Mouse (Mus musculus) CH12.LX (cell line): ENCODE data around the gene Itgav. TPM values are rescaled to one million over a fixed set of nuclear protein-coding genes. Genes with fewer than 3 reads are reported as not detected.

Experiments
- DNase-seq: peaks from one replicate; pipeline ENCODE4 v3.0.0-alpha.2; 2013; ENCODE audit errors: extremely low read depth
- H3K27ac ChIP-seq: 2 replicates; pipeline ENCODE4 v1.5.1; 2012; ENCODE audit warnings: low read depth, mild to moderate bottlenecking, control low read depth, moderate library complexity; ENCODE audit not compliant: insufficient read depth
- H3K27me3 ChIP-seq: replicated peaks from 2 replicates; pipeline ENCODE3; 2012; ENCODE audit warnings: inconsistent platforms
- H3K36me3 ChIP-seq, 2 experiments: replicated peaks in 1 of 2; 2 replicates each; pipeline versions ENCODE3 to v1.6.1; 2012; ENCODE audit warnings: inconsistent platforms in 1 of 2, low read length in 1 of 2, mild to moderate bottlenecking in 1 of 2, mixed read lengths in 1 of 2, moderate library complexity in 1 of 2; ENCODE audit not compliant: control insufficient read depth in 1 of 2, insufficient read depth in 1 of 2
- H3K4me1 ChIP-seq, 2 experiments: 2 replicates each; pipeline ENCODE4 v1.6.1; 2012; ENCODE audit warnings: inconsistent platforms in 1 of 2, moderate library complexity in 1 of 2; ENCODE audit not compliant: insufficient read depth in 2 of 2, control insufficient read depth in 1 of 2
- H3K4me2 ChIP-seq: 2 replicates; pipeline ENCODE4 v1.6.1; 2012; ENCODE audit warnings: low read depth, mild to moderate bottlenecking, control low read depth; ENCODE audit not compliant: poor library complexity, insufficient read depth, severe bottlenecking
- H3K4me3 ChIP-seq, 3 experiments: fragments of 150-350 bp in 1 of 3; sonication (generic) in 1 of 3; replicated peaks in 1 of 3; 2 replicates each; pipeline versions ENCODE3 to v1.5.1; 2011 to 2012; ENCODE audit warnings: low read depth in 2 of 3, low read length in 2 of 3, mild to moderate bottlenecking in 2 of 3, moderate library complexity in 2 of 3, control low read depth in 1 of 3, improper control_type of control experiment in 1 of 3, inconsistent platforms in 1 of 3, mixed read lengths in 1 of 3; ENCODE audit not compliant: poor library complexity in 1 of 3
- H3K79me2 ChIP-seq: replicated peaks from 2 replicates; pipeline ENCODE4 v1.6.1; 2012; ENCODE audit warnings: mild to moderate bottlenecking, moderate library complexity; ENCODE audit not compliant: control insufficient read depth, poor library complexity, insufficient read depth, severe bottlenecking; ENCODE audit errors: extremely low read depth
- H3K9ac ChIP-seq: 2 replicates; pipeline ENCODE4 v1.6.1; 2012; ENCODE audit warnings: low read depth, mild to moderate bottlenecking, control low read depth, moderate library complexity; ENCODE audit not compliant: insufficient read depth
- H3K9me3 ChIP-seq: replicated peaks from 2 replicates; pipeline ENCODE3; 2012; ENCODE audit warnings: low read length, inconsistent platforms, mixed read lengths
- CHD1 ChIP-seq: IDR thresholded peaks from 2 replicates; pipeline ENCODE4 v1.6.1; 2012; ENCODE audit warnings: low read depth, low read length, improper control_type of control experiment, inconsistent platforms
- CHD2 ChIP-seq: IDR thresholded peaks from 2 replicates; pipeline ENCODE4 v1.6.1; 2011; ENCODE audit warnings: low read length, improper control_type of control experiment
- EP300 ChIP-seq: IDR thresholded peaks from 2 replicates; pipeline ENCODE4 v1.6.1; 2011; ENCODE audit warnings: low read length, improper control_type of control experiment
- KAT2A ChIP-seq: IDR thresholded peaks from 2 replicates; pipeline ENCODE4 v1.6.1; 2012; ENCODE audit warnings: low read length, improper control_type of control experiment, inconsistent platforms; ENCODE audit not compliant: insufficient replicate concordance
- MAFK ChIP-seq: IDR thresholded peaks from 2 replicates; pipeline ENCODE4 v1.6.1; 2011; ENCODE audit warnings: low read length, improper control_type of control experiment; ENCODE audit not compliant: insufficient replicate concordance
- MAX ChIP-seq: IDR thresholded peaks from 2 replicates; pipeline ENCODE4 v1.6.1; 2011; ENCODE audit warnings: low read length, improper control_type of control experiment
- MYC ChIP-seq: IDR thresholded peaks from 2 replicates; pipeline ENCODE4 v1.6.1; 2011; ENCODE audit warnings: low read depth, mild to moderate bottlenecking, improper control_type of control experiment, low read length
- NELFE ChIP-seq: IDR thresholded peaks from 2 replicates; pipeline ENCODE4 v1.6.1; 2011; ENCODE audit warnings: low read depth, low read length, improper control_type of control experiment
- SIN3A ChIP-seq: IDR thresholded peaks from 2 replicates; pipeline ENCODE4 v1.6.1; 2012; ENCODE audit warnings: low read length, improper control_type of control experiment, inconsistent platforms
- SMC3 ChIP-seq: IDR thresholded peaks from 2 replicates; pipeline ENCODE4 v1.6.1; 2011; ENCODE audit warnings: low read depth, low read length, improper control_type of control experiment
- TCF12 ChIP-seq: IDR thresholded peaks from 2 replicates; pipeline ENCODE4 v1.6.1; 2014; ENCODE audit warnings: low read depth, mild to moderate bottlenecking, inconsistent platforms, low read length, improper control_type of control experiment
- UBTF ChIP-seq: IDR thresholded peaks from 2 replicates; pipeline ENCODE4 v1.6.1; 2012; ENCODE audit warnings: low read depth, mild to moderate bottlenecking, inconsistent platforms, low read length, improper control_type of control experiment, moderate library complexity
- USF2 ChIP-seq: conservative IDR thresholded peaks from 2 replicates; pipeline ENCODE4 v1.6.1; 2011; ENCODE audit warnings: low read depth, low read length, improper control_type of control experiment
- dilution Hi-C: fragments of 300-500 bp; cut with MboI; formaldehyde crosslinking; loops from 2 replicates; pipeline ENCODE4 v1.14.3; 2020; ENCODE audit warnings: low sequenced_read_pairs; ENCODE audit not compliant: extremely low pct_unique_long_range_greater_than_20kb, extremely low pct_ligation_motif_present
- in situ Hi-C: fragments of 300-500 bp; cut with MboI; formaldehyde crosslinking; loops from 3 replicates; pipeline ENCODE4 v1.14.3; 2019; ENCODE audit warnings: low sequenced_read_pairs, low pct_ligation_motif_present, low pct_unique_long_range_greater_than_20kb, mixed read lengths
- polyA plus RNA-seq: library from polyadenylated mRNA; unstranded; fragments of >175 nt; gene quantifications from 2 replicates; pipeline ENCODE4 v1.2.1, GENCODE M21; 2012; ENCODE audit warnings: low read depth; ENCODE audit not compliant: insufficient read length
- total RNA-seq, 2 experiments: library from RNA; depleted of rRNA; stranded (reverse); fragments of 300-350 nt in 1 of 2; fragments of >200 nt in 1 of 2; gene quantifications; 2 replicates each; pipeline ENCODE4 v1.2.3; 2012 to 2014

The Itgav gene
- total and polyA plus RNA-seq, 3 experiments: 16.2 to 28.2 (median 25.5) TPM

GRCm38 (mm10) chr2:83682282-83682681, 41.9 kb upstream of the Itgav start:
- no peak for DNase-seq
- H3K9me3 ChIP-seq: no peaks in the 10 kb centered on the region
- no peaks in the 10 kb centered on the region for H3K27me3 ChIP-seq
- H3K4me3 ChIP-seq: no peak overlapping the region
- no peaks in the 10 kb centered on the region for H3K4me1 ChIP-seq
- no peaks in the 10 kb centered on the region for H3K79me2 ChIP-seq
- H3K4me2 ChIP-seq: no peak overlapping the region
- H3K27ac ChIP-seq: no peak overlapping the region
- in situ Hi-C loops (no loop called here), dilution Hi-C loops (no loop called here)
- H3K9ac ChIP-seq: no peak overlapping the region
- peaks cover 7 to 22% of the 10 kb centered on the region in 2 experiments for H3K36me3 ChIP-seq
- TF ChIP-seq UBTF: no peak
- TF ChIP-seq CHD2: no peak

- no peak overlapping the region for H3K9ac ChIP-seq
- no peak overlapping the region for H3K27ac ChIP-seq
- dilution Hi-C loops: no loop called here
- no peaks in the 10 kb centered on the region for H3K27me3 ChIP-seq
- H3K9me3 ChIP-seq: peaks cover 7% of the 10 kb centered on the region
- no peak overlapping the region for H3K4me3 ChIP-seq
- TF ChIP-seq MAFK (no peak), USF2 (no peak), SIN3A (no peak), MYC (no peak), KAT2A (no peak), EP300 (no peak), UBTF (no peak), CHD1 (no peak), MAX (no peak), TCF12 (no peak), NELFE (no peak)
- TF ChIP-seq, all 38 proteins: peak for 0
- H3K79me2 ChIP-seq: no peaks in the 10 kb centered on the region
- no peak overlapping the region for H3K4me2 ChIP-seq
- H3K36me3 ChIP-seq: peaks cover 7 to 27% of the 10 kb centered on the region in 2 experiments
- H3K4me1 ChIP-seq: no peaks in the 10 kb centered on the region
- no peak for DNase-seq
- in situ Hi-C loops: no loop called here
Observed at GRCm38 (mm10) chr2:83683731-83684519, 40.3 kb upstream of the Itgav start.

GRCm38 (mm10) chr2:83684691-83685090, 39.5 kb upstream of the Itgav start:
- DNase-seq: no peak
- Histone ChIP-seq H3K79me2 (no peaks in the 10 kb centered on the region), H3K4me1 (no peaks in the 10 kb centered on the region), H3K9me3 (peaks cover 12% of the 10 kb centered on the region), H3K4me2 (no peak overlapping the region), H3K27ac (no peak overlapping the region), H3K36me3 (peaks cover 12 to 31% of the 10 kb centered on the region in 2 experiments), H3K4me3 (no peak overlapping the region), H3K9ac (no peak overlapping the region), H3K27me3 (no peaks in the 10 kb centered on the region)
- dilution Hi-C loops (no loop called here), in situ Hi-C loops (no loop called here)
- TF ChIP-seq SMC3: no peak
- no peak for TF ChIP-seq EP300
